Mouse (Mus musculus): Measurements from ENCODE around the gene Dnaaf3.

The Dnaaf3 gene

GRCm38 (mm10) chr7:4500892-4501471, 31.3 kb downstream of the Dnaaf3 start:
- peak; percentile 65 for DNase-seq (ENCODE audit: low read depth, low spot score)

DNA sequence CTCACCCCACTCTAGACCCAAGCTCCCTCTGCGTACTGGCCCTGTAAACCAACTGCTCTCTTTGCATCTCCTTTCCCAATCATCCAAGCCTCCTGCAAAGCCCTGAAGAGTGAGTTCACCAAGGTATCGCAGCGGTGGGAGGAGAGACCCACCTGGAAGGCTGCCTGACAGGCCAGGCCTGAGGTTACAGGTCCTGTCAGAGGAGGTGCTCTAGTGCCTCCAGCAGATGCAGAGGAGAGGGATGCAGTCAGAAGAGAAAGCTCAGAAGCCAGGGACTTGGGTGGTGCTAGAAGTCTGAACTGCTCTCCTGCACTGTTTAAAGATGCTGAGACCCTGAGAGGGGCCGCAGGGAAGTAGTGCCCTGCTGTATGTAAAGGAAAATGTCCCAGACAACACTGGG, 33.2 kb downstream of the Dnaaf3 start:
- no peak for DNase-seq (ENCODE audit: low read depth, low spot score)

- DNase-seq (ENCODE audit: low read depth, low spot score) = no peak
Observed at GRCm38 (mm10) chr7:4498251-4498650, 34.0 kb downstream of the Dnaaf3 start.

DNA sequence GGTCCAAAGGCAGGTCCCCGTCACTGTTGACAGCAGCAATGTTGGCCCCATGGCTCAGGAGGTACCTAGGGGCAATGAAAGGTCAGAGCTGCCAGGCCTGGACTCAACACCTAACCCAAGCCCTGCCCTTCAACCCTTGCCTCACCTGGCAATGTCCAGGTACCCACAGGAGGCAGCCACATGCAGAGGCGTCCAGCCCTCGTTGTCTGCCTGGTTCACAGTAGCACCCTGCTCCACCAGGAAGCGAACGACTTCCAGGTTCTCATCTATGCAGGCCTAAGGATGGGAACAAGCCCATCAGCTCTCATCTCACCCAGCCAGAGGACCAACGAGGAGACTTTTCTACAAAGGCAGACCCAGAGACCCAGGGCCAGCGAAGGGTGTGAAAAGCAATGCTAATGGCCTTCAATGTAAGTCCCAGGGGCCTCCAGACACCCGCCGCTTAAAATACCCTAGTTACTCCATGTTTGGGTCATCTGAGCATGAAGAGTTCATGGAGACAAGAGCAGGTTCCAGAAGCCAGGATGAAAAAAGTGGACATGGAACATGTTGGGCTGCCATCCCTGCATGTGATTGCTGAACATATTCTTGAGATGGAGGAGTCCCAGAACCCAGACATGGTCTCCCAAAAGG, 34.9 kb downstream of the Dnaaf3 start:
- DNase-seq (ENCODE audit: low read depth, low spot score) = no peak

- no peak for DNase-seq (ENCODE audit: low read depth, low spot score)
Observed at GRCm38 (mm10) chr7:4496468-4496867, 35.8 kb downstream of the Dnaaf3 start.

DNA sequence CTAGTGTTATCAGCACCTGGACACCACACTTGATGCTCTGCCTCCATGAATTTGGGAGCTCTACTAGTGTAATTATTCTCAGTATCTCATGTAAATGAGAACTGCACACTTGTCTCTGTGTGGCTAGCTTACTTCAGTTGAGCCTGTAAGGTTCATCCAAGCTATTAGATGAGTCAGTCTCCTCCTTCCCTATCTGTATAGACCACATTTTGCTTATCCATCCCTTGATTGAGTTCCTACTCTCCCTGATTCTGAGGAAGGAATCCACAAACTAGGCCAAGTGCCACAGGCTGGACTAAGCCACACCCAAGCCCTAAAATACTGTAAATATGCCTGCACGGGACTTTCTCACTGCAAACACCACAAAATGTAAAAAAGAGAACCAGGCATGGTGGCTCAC, 38.3 kb downstream of the Dnaaf3 start:
- DNase-seq (ENCODE audit: low read depth, low spot score) = no peak

GRCm38 (mm10) chr7:4492284-4493224, 39.7 kb downstream of the Dnaaf3 start:
- DNase-seq (ENCODE audit: low read depth, low spot score) = no peak

DNA sequence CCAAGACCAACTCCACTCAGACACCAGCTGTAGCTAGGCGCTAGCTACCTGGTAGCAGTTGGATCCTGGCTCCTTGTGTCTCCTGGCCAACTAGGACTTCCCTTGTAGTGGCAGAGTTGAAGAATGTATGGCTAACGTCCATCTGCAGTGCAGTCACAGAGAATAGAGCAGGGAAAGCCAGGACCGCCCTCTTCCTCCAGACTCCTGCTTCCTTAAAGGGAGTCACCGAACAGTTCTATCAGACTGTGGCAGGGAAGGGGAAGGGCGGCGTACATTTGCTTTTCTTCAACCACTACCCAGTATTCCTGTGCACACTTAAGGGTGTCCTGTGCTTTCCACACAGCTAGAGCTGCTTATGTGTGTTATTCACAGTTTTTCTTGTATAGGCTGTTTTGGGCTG, 40.9 kb downstream of the Dnaaf3 start:
- DNase-seq (ENCODE audit: low read depth, low spot score) = no peak

DNA sequence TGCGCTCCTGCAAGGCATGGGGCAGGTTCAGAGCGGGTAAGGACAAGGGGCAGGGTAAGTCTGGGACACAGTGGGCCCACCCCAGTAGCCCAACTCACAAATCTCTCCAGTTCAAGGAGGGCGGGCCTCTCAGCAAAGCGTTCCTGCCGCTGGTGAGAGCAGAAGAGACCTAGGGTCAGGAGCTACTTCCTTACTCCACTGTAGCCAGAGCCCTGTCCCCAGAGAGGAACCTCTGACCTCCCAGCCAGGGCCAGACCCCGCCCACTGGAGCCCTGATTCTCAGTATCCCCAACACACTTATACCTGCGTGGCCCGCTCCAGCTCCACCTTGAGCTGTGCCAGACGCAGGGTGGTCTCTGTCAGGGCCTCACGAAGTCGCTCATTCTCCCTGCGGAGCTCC, 50.0 kb downstream of the Dnaaf3 start:
- DNase-seq (ENCODE audit: low read depth, low spot score) = no peak

GRCm38 (mm10) chr7:4479674-4480073, 52.6 kb downstream of the Dnaaf3 start:
- peak; percentile 42 for DNase-seq (ENCODE audit: low read depth, low spot score)

- no peak for DNase-seq (ENCODE audit: low read depth, low spot score)
Observed at GRCm38 (mm10) chr7:4478796-4479291, 53.4 kb downstream of the Dnaaf3 start.

GRCm38 (mm10) chr7:4478021-4478795, 54.0 kb downstream of the Dnaaf3 start:
- DNase-seq (ENCODE audit: low read depth, low spot score) = no peak

- DNase-seq (ENCODE audit: low read depth, low spot score) = no peak
Observed at GRCm38 (mm10) chr7:4473940-4474339, 58.3 kb downstream of the Dnaaf3 start.

All from A20 (cell line).